In the genomic region with DNA sequence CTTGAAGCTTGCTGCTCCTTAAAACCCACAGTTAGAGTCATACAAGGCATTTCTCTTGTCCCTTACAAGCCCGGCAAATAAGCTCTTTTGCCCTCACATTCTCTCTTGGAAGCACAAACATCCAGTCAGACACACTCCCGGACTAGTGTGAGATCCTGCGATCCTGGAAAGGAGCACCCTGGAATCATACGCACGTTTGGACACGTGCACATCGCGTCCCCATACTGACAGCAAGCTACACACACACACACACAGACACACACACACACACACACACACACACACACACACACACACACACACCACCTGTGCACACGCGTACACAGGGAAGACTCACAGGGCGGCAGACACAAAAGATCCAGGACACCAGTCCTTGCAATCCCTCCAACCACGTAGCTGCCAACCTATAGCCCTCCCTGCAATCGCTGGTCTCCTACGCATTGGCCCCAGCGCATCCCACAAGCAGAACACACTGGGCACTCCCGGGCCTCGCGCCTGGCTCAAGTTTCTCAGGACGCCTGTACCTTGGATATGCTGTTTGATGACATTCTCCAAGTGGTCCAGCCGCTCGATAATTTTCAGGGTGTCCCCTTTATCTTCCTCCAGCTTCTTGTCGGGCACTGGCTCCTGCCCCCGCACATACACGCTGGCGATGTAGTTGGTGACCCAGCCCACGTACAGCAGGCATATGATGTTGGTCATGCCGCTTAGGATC, we compare ENCODE assay signal across 9 mouse cellular contexts. TPM values are rescaled to one million over a fixed set of nuclear protein-coding genes. Genes with fewer than 3 reads are reported as not detected.
DNase-seq lines count a peak whose midpoint lies in the region; ATAC-seq and TF ChIP-seq lines count a peak whose summit lies in the region.
"Had no signal": no experiment of that assay in that cellular context is flagged by ENCODE, and none has a peak within 500 bp of the region (broad histone marks: within the 10 kb centered on the region; RNA-seq: fewer than 3 reads in every experiment).

No protein-coding gene starts in this region.

- peak overlapping the region; percentile 58 to 64 for H3K4me3 ChIP-seq in ES-E14 (ENCODE audit: insufficient read depth in 1 of 2, low read depth in 1 of 2, low read length in 2 of 2, poor library complexity in 1 of 2, severe bottlenecking in 1 of 2)
- H3K4me3 ChIP-seq in embryonic facial prominence, embryonic 11.5 days (ENCODE audit: low read depth, low read length) = peak overlapping the region; percentile 44
- peak overlapping the region; percentile 56 for H3K4me3 ChIP-seq in midbrain, embryonic 15.5 days
- H3K4me3 ChIP-seq: megakaryocyte, embryonic 14.5 days had no signal

- intact Hi-C loops in heart, postnatal 36 days (cut with DNase I) = loop anchor here (2.0 to 5.0 kb wide), 2 partner anchors 40 to 532 kb away; no protein-coding TSS in a partner anchor

- no peak overlapping the region for H3K27ac ChIP-seq in ES-E14 (ENCODE audit: insufficient read depth, low read depth, low read length, poor library complexity, severe bottlenecking)
- no peak overlapping the region for H3K27ac ChIP-seq in embryonic facial prominence, embryonic 11.5 days (replicated peaks; ENCODE audit: low read depth, low read length)
- peak overlapping the region; percentile 57; the same call in 1 of the 2 replicates for H3K27ac ChIP-seq in midbrain, embryonic 15.5 days

- peak overlapping the region; percentile 94 for H3K4me2 ChIP-seq in embryonic facial prominence, embryonic 11.5 days (ENCODE audit: low read depth, low read length)
- peak overlapping the region; percentile 98 for H3K4me2 ChIP-seq in midbrain, embryonic 15.5 days

- in situ Hi-C loops in ES-E14 (cut with MboI; ENCODE audit: low sequenced_read_pairs in 2 of 2, unreplicated experiment in 2 of 2) = no loop called here

- no peaks in the 10 kb centered on the region; the same call in 1 of the 2 replicates for H3K27me3 ChIP-seq in embryonic facial prominence, embryonic 11.5 days (ENCODE audit: control insufficient read depth, insufficient read depth, low read length)
- H3K27me3 ChIP-seq in midbrain, embryonic 15.5 days (replicated peaks) = no peaks in the 10 kb centered on the region; the same call in 1 of the 2 replicates

- no peaks in the 10 kb centered on the region for H3K9me3 ChIP-seq in ES-E14 (ENCODE audit: control insufficient read depth, insufficient read depth, low read depth, low read length)
- H3K9me3 ChIP-seq in embryonic facial prominence, embryonic 11.5 days (replicated peaks; ENCODE audit: control insufficient read depth, low read length) = no peaks in the 10 kb centered on the region
- no peaks in the 10 kb centered on the region for H3K9me3 ChIP-seq in midbrain, embryonic 15.5 days
- H3K9me3 ChIP-seq: megakaryocyte, embryonic 14.5 days had no signal

- no peaks in the 10 kb centered on the region; a peak in 1 of 4 replicates for H3K4me1 ChIP-seq in ES-E14 (ENCODE audit: control insufficient read depth in 2 of 2, insufficient read depth in 2 of 2, low read length in 2 of 2, poor library complexity in 1 of 2)
- H3K4me1 ChIP-seq in embryonic facial prominence, embryonic 11.5 days (ENCODE audit: control insufficient read depth, insufficient read depth, low read length) = no peaks in the 10 kb centered on the region
- peaks cover 18% of the 10 kb centered on the region for H3K4me1 ChIP-seq in midbrain, embryonic 15.5 days

- no peak for ATAC-seq in embryonic facial prominence, embryonic 11.5 days (replicated peaks; ENCODE audit: insufficient number of reproducible peaks, low FRiP score, low TSS enrichment, low read depth)
- peak; percentile 34; the same call in 1 of the 2 replicates for ATAC-seq in midbrain, embryonic 15.5 days (replicated peaks)
- no peak for ATAC-seq in megakaryocyte progenitor cell, adult 5-6 weeks (replicated peaks; ENCODE audit: poor library complexity)

- DNase-seq in 3T3-L1 (ENCODE audit: low read depth, low spot score) (peak; percentile 44), ES-E14 (ENCODE audit: low read depth, low spot score) (no peak)
- DNase-seq in embryonic facial prominence, embryonic 11.5 days (ENCODE audit: low spot score) = peak; percentile 20
- DNase-seq in heart, postnatal 36 days = peak; percentile 23 to 33
- DNase-seq in layer of hippocampus, postnatal 14 days (ENCODE audit: low spot score in 2 of 2) = peak; percentile 40 to 42
- no peak for DNase-seq in T-cell, adult 2 months (ENCODE audit: low spot score)

- WGBS in embryonic facial prominence, embryonic 11.5 days = 21% methylated on average over 27 of the region's 27 CpGs
- 18% methylated on average over 27 of the region's 27 CpGs for WGBS in midbrain, embryonic 15.5 days

- peak overlapping the region; percentile 9; the same call in 1 of the 2 replicates for H3K9ac ChIP-seq in ES-E14 (ENCODE audit: insufficient read depth, low read depth, low read length, poor library complexity, severe bottlenecking)
- peak overlapping the region; percentile 51 for H3K9ac ChIP-seq in embryonic facial prominence, embryonic 11.5 days (replicated peaks; ENCODE audit: low read length)
- H3K9ac ChIP-seq in midbrain, embryonic 15.5 days = peak overlapping the region; percentile 57

- no peaks in the 10 kb centered on the region for H3K36me3 ChIP-seq in ES-E14 (ENCODE audit: control insufficient read depth, insufficient read depth, low read length, poor library complexity, severe bottlenecking)
- H3K36me3 ChIP-seq in embryonic facial prominence, embryonic 11.5 days (replicated peaks; ENCODE audit: control insufficient read depth, insufficient read depth, low read depth, low read length) = no peaks in the 10 kb centered on the region
- no peaks in the 10 kb centered on the region for H3K36me3 ChIP-seq in midbrain, embryonic 15.5 days (replicated peaks)

TF ChIP-seq in ES-E14, 5 proteins besides CTCF, POLR2A, EP300 and RAD21:
- TF ChIP-seq HCFC1 (IDR thresholded peaks at IDR 0.05; ENCODE audit: borderline replicate concordance, insufficient read depth, low read length) (no peak), ZNF384 (IDR thresholded peaks at IDR 0.05; ENCODE audit: low read depth, low read length) (no peak), MAFK (IDR thresholded peaks at IDR 0.05; ENCODE audit: insufficient read depth, low read depth, low read length) (no peak), CHD2 (IDR thresholded peaks at IDR 0.05; ENCODE audit: low read depth, low read length) (no peak), ZC3H11A (IDR thresholded peaks at IDR 0.05; ENCODE audit: borderline replicate concordance, low read depth, low read length) (no peak)

RNA-seq across cellular contexts. Expression of a gene that starts 0.8 kb away (rescaled TPM):
- 0.74 and 0.89 TPM in 2 replicates for total RNA-seq in ES-E14 (2012; rRNA removed)
- 7.0 TPM in 2 replicates for polyA plus RNA-seq in embryonic facial prominence, embryonic 11.5 days (2014; fragmentation: Nextera tagmentation; extraction: Ambion mirVana)
- total RNA-seq in heart, postnatal 36 days (2021) = 10 to 100 TPM; 11.5 to 14.2 TPM
- 10 to 100 TPM; 64.1 to 69.5 TPM for total RNA-seq in layer of hippocampus, postnatal 14 days (2021)
- 16.8 and 17.9 TPM in 2 replicates for polyA plus RNA-seq in midbrain, embryonic 15.5 days (2015; fragmentation: Nextera tagmentation; extraction: Ambion mirVana)
- 0.05 TPM in 1 of 2 replicates, not detected in the other for total RNA-seq in megakaryocyte progenitor cell, adult 5-6 weeks (2015)
- total RNA-seq in megakaryocyte progenitor cell, adult 5-6 weeks (2017) = 0.12 and 0.44 TPM in 2 replicates

Comparison
In these comparisons a context has a peak if more than half of its experiments do, and no peak if none do; other contexts are left out.
1. DNase-seq: peak in 3T3-L1 (single experiment), embryonic facial prominence, embryonic 11.5 days (single experiment), heart, postnatal 36 days (2 of 2) and layer of hippocampus, postnatal 14 days (2 of 2); none in ES-E14 (single experiment) and T-cell, adult 2 months (single experiment).
2. RNA of a gene that starts 0.8 kb away (total RNA-seq): 64.1 to 69.5 TPM in layer of hippocampus, postnatal 14 days; 11.5 to 14.2 TPM in heart, postnatal 36 days, 0.74 to 0.89 TPM in ES-E14 and 0.05 to 0.44 TPM in megakaryocyte progenitor cell, adult 5-6 weeks; every median in the first group is over 4 times any median in the second.
3. Peak in every context shown above with its lines, with median percentiles within 50 percentile points of each other: H3K4me3 ChIP-seq and H3K9ac ChIP-seq.